8 mouse cellular contexts compared by ENCODE assay signal in genomic region chr3:108414857-108415830, GRCm38 (mm10). TPM values are rescaled to one million over a fixed set of nuclear protein-coding genes. Genes with fewer than 3 reads are reported as not detected.
A peak's percentile ranks its signal among the peaks of the same experiment; 100 is the strongest.
DNase-seq lines count a peak whose midpoint lies in the region; ATAC-seq and TF ChIP-seq lines count a peak whose summit lies in the region.

Gene Celsr2, minus strand, starts transcription at chr3:108415552.

- no peak for TF ChIP-seq CTCF in hindbrain, postnatal 0 days (IDR thresholded peaks at IDR 0.05; ENCODE audit: low read depth)
- TF ChIP-seq CTCF in olfactory bulb, adult 2 months (IDR thresholded peaks at IDR 0.05; ENCODE audit: insufficient read depth, low read depth, low read length), result no peak

- peak within 1 kb of the TSS; percentile 99 for H3K4me2 ChIP-seq in embryonic facial prominence, embryonic 14.5 days (ENCODE audit: low read depth, low read length)
- H3K4me2 ChIP-seq in hindbrain, postnatal 0 days (ENCODE audit: low read depth, low read length), result peak within 1 kb of the TSS; percentile 85
- H3K4me2 ChIP-seq in liver, embryonic 11.5 days, result peak within 1 kb of the TSS; percentile 100

- no peak for DNase-seq in layer of hippocampus, adult 18-20 months (ENCODE audit: low spot score in 2 of 2)
- DNase-seq in layer of hippocampus, adult 9-11 months, result no peak
- DNase-seq in adrenal gland, adult 18-20 months (ENCODE audit: low spot score in 2 of 2), result peak; percentile 26 to 36
- DNase-seq in embryonic facial prominence, embryonic 14.5 days (ENCODE audit: low spot score), result peak; percentile 35
- DNase-seq in hindbrain, postnatal 0 days (ENCODE audit: low spot score), result peak; percentile 67
- peak; percentile 69 for DNase-seq in liver, embryonic 11.5 days (ENCODE audit: low spot score)
- DNase-seq in urinary bladder, adult 18-20 months (ENCODE audit: low spot score in 2 of 2), result no peak

- peaks cover 25% of the 10 kb centered on the region for H3K36me3 ChIP-seq in embryonic facial prominence, embryonic 14.5 days (ENCODE audit: control insufficient read depth, insufficient read depth, low read length)
- H3K36me3 ChIP-seq in hindbrain, postnatal 0 days (ENCODE audit: insufficient read depth, low read length), result peaks cover 17% of the 10 kb centered on the region; the same call in 1 of the 2 replicates
- no peaks in the 10 kb centered on the region; the same call in none of the 2 replicates for H3K36me3 ChIP-seq in liver, embryonic 11.5 days (ENCODE audit: control insufficient read depth, insufficient read depth, low read length)

- H3K27me3 ChIP-seq in embryonic facial prominence, embryonic 14.5 days (replicated peaks; ENCODE audit: control insufficient read depth, insufficient read depth, low read length), result 0 out of 2 replicates have a peak, but pooled peaks cover 3% of the 10 kb centered on the region
- no peaks in the 10 kb centered on the region for H3K27me3 ChIP-seq in hindbrain, postnatal 0 days (ENCODE audit: insufficient read depth, low read length)
- H3K27me3 ChIP-seq in liver, embryonic 11.5 days (replicated peaks; ENCODE audit: control insufficient read depth, insufficient read depth, low read length), result peaks cover 30% of the 10 kb centered on the region

- peak; percentile 30 for ATAC-seq in embryonic facial prominence, embryonic 14.5 days (ENCODE audit: low read depth)
- ATAC-seq in hindbrain, postnatal 0 days, result peak; percentile 36
- peak; percentile 40; the same call in 1 of the 2 replicates for ATAC-seq in liver, embryonic 11.5 days (replicated peaks; ENCODE audit: low FRiP score)

- H3K4me1 ChIP-seq in embryonic facial prominence, embryonic 14.5 days (ENCODE audit: control insufficient read depth, insufficient read depth, low read length), result peaks cover 12% of the 10 kb centered on the region
- peaks cover 30% of the 10 kb centered on the region for H3K4me1 ChIP-seq in hindbrain, postnatal 0 days (ENCODE audit: insufficient read depth, low read length)
- H3K4me1 ChIP-seq in liver, embryonic 11.5 days (replicated peaks; ENCODE audit: control insufficient read depth, insufficient read depth, low read length), result peaks cover 7% of the 10 kb centered on the region; the same call in 1 of the 2 replicates
- peaks cover 50% of the 10 kb centered on the region for H3K4me1 ChIP-seq in olfactory bulb, adult 2 months (ENCODE audit: control insufficient read depth, insufficient read depth, low read length)

- peak within 1 kb of the TSS; percentile 73 for H3K9ac ChIP-seq in embryonic facial prominence, embryonic 14.5 days (ENCODE audit: low read depth, low read length)
- peak within 1 kb of the TSS; percentile 92 for H3K9ac ChIP-seq in hindbrain, postnatal 0 days (replicated peaks; ENCODE audit: low read length)
- H3K9ac ChIP-seq in liver, embryonic 11.5 days (ENCODE audit: low read depth, low read length), result peak within 1 kb of the TSS; percentile 68

- peaks cover 23% of the 10 kb centered on the region for H3K9me3 ChIP-seq in embryonic facial prominence, embryonic 14.5 days (ENCODE audit: control insufficient read depth, low read length)
- no peaks in the 10 kb centered on the region for H3K9me3 ChIP-seq in hindbrain, postnatal 0 days (ENCODE audit: low read length)
- no peaks in the 10 kb centered on the region; the same call in 1 of the 2 replicates for H3K9me3 ChIP-seq in liver, embryonic 11.5 days (ENCODE audit: control insufficient read depth, low read length)

- peak within 1 kb of the TSS; percentile 63 for H3K27ac ChIP-seq in embryonic facial prominence, embryonic 14.5 days (replicated peaks; ENCODE audit: low read depth, low read length)
- H3K27ac ChIP-seq in hindbrain, postnatal 0 days, result peak within 1 kb of the TSS; percentile 92
- H3K27ac ChIP-seq in liver, embryonic 11.5 days (ENCODE audit: low read depth, low read length), result no peak within 1 kb of the TSS
- H3K27ac ChIP-seq in olfactory bulb, adult 2 months (ENCODE audit: insufficient read depth, low read depth, low read length), result peak within 1 kb of the TSS; percentile 7; the same call in 1 of the 2 replicates

- no peak for TF ChIP-seq POLR2A in olfactory bulb, adult 2 months (IDR thresholded peaks at IDR 0.05; ENCODE audit: insufficient read depth, low read depth, low read length)

- peak within 1 kb of the TSS; percentile 85 for H3K4me3 ChIP-seq in embryonic facial prominence, embryonic 14.5 days (ENCODE audit: low read depth, low read length)
- H3K4me3 ChIP-seq in hindbrain, postnatal 0 days (ENCODE audit: low read length), result peak within 1 kb of the TSS; percentile 73
- peak within 1 kb of the TSS; percentile 73 for H3K4me3 ChIP-seq in liver, embryonic 11.5 days (ENCODE audit: low read depth, low read length)
- H3K4me3 ChIP-seq in olfactory bulb, adult 2 months (ENCODE audit: insufficient read depth, low read depth, low read length), result peak within 1 kb of the TSS; percentile 76

- 19% methylated on average over 17 of the region's 67 CpGs for WGBS in embryonic facial prominence, embryonic 14.5 days
- 3% methylated on average over 44 of the region's 67 CpGs for WGBS in hindbrain, postnatal 0 days
- 7% methylated on average over 59 of the region's 67 CpGs for WGBS in liver, embryonic 11.5 days
- 3% methylated on average over 67 of the region's 67 CpGs for WGBS in olfactory bulb, adult 2 months

RNA-seq across cellular contexts. Expression of gene Celsr2, which starts in this region (rescaled TPM):
- 100 to 1,000 TPM; 172 to 173 TPM for total RNA-seq in layer of hippocampus, adult 18-20 months (2021)
- total RNA-seq in adrenal gland, adult 18-20 months (2021), result 1 to 10 TPM; 4.4 to 7.0 TPM
- polyA plus RNA-seq in embryonic facial prominence, embryonic 14.5 days (2014; fragmentation: Nextera tagmentation; extraction: Ambion mirVana), result 11.8 and 13.9 TPM in 2 replicates
- 94.8 and 95.3 TPM in 2 replicates for total RNA-seq in hindbrain, postnatal 0 days (2014; rRNA removed)
- 28.1 and 30.6 TPM in 2 replicates for polyA plus RNA-seq in hindbrain, postnatal 0 days (2015; fragmentation: Nextera tagmentation; extraction: Ambion mirVana)
- polyA plus RNA-seq in liver, embryonic 11.5 days (2014; fragmentation: Nextera tagmentation; extraction: Ambion mirVana), result 2.4 and 2.5 TPM in 2 replicates
- not detected in 2 replicates for polyA plus RNA-seq in olfactory bulb, adult 2 months (2012; ENCODE audit: insufficient read depth, insufficient read length, low replicate concordance, missing spikeins)

Comparison
In these comparisons a context has a peak if more than half of its experiments do, and no peak if none do; other contexts are left out.
1. RNA of gene Celsr2 (total RNA-seq): 172 to 173 TPM in layer of hippocampus, adult 18-20 months and 94.8 to 95.3 TPM in hindbrain, postnatal 0 days; 4.4 to 7.0 TPM in adrenal gland, adult 18-20 months; every median in the first group is over 10 times any median in the second.
2. DNase-seq: peak in adrenal gland, adult 18-20 months (2 of 2), embryonic facial prominence, embryonic 14.5 days (single experiment), hindbrain, postnatal 0 days (single experiment) and liver, embryonic 11.5 days (single experiment); none in layer of hippocampus, adult 18-20 months (0 of 2), layer of hippocampus, adult 9-11 months (single experiment) and urinary bladder, adult 18-20 months (0 of 2).
3. Peak in every context shown above with its lines, with median percentiles within 50 percentile points of each other: ATAC-seq, H3K4me2 ChIP-seq, H3K4me3 ChIP-seq and H3K9ac ChIP-seq.